Mouse (Mus musculus): Measurements from ENCODE around the gene Irs1.

DNA sequence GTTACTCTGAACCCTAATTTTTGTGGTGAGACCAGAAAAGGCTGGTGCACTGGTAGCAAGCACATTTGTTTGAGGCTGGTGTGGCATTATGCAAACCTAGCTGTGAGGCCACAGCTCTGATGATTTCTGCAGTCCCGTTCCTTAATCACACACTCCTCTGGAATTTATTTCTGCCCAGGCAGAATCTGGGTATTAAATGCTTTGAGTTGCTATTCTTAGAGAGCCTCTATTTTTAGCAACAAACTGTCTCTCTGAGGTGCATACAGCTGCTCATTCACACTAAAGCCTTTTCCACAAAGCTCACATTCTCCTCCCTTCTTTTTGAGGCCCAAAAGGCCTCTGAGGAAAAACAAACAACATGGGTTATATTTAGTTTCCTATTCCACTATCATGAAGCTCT lies 91.3 kb downstream of the Irs1 start:
- no peak for TF ChIP-seq POLR2A (IDR thresholded peaks at IDR 0.05; ENCODE audit: extremely low read depth, insufficient read depth, low read length)
- TF ChIP-seq CTCF (IDR thresholded peaks at IDR 0.05; ENCODE audit: low read depth, low read length) = no peak
